Mouse (Mus musculus): ENCODE measurements around the gene Fam110c. TPM values are rescaled to one million over a fixed set of nuclear protein-coding genes. Genes with fewer than 3 reads are reported as not detected.
A peak's percentile ranks its signal among the peaks of the same experiment; 100 is the strongest.

Gene Fam110c
- polyA plus RNA-seq, 1 experiment from 2014 or later: 0.30 TPM

- Histone ChIP-seq H3K4me1 (no peaks in the 10 kb centered on the region), H3K9me3 (replicated peaks) (no peaks in the 10 kb centered on the region), H3K4me3 (no peak overlapping the region), H3K27me3 (ENCODE audit: low read depth, poor library complexity, severe bottlenecking) (peaks cover 21% of the 10 kb centered on the region), H3K27ac (replicated peaks) (no peak overlapping the region), H3K36me3 (no peaks in the 10 kb centered on the region)
- no peak for DNase-seq (ENCODE audit: low spot score)
- 90% methylated on average over 6 of the region's 6 CpGs for WGBS
Measured at GRCm38 (mm10) chr12:31080890-31081554, 7.4 kb downstream of the Fam110c start.

GRCm38 (mm10) chr12:31083007-31083406 is 9.3 kb downstream of the Fam110c start:
- whole genome bisulfite sequencing: 81% methylated on average over 4 of the region's 4 CpGs

DNA sequence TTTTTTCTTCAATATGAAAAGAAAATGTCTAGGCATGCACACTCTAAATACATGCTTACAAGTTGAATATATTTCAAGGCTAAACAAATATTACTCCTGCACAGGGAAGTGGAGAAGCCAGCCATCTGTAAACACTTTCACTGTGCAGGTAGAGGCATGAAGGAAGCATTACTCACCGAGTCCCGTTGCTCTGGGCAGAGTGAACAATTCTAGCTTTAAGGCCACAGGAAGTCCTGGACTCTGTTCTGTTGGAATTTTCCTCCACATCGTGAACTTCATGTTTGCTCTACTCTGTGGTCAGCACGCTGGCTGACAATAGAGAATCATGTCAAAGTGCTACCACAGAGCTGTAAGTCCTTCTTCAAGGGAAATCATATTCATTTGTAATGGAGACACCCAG is 9.7 kb downstream of the Fam110c start:
- no peak overlapping the region for H3K27ac ChIP-seq (replicated peaks)
- no peak for DNase-seq (ENCODE audit: low spot score)
- no peaks in the 10 kb centered on the region for H3K36me3 ChIP-seq
- no peaks in the 10 kb centered on the region for H3K4me1 ChIP-seq
- no peak overlapping the region for H3K4me3 ChIP-seq
- no peaks in the 10 kb centered on the region for H3K27me3 ChIP-seq (ENCODE audit: low read depth, poor library complexity, severe bottlenecking)
- 90% methylated on average over 4 of the region's 4 CpGs for WGBS
- no peaks in the 10 kb centered on the region for H3K9me3 ChIP-seq (replicated peaks)

More at GRCm38 (mm10) chr12:31083007-31083406, 9.3 kb downstream of the Fam110c start:
- Histone ChIP-seq H3K9me3 (replicated peaks) (no peaks in the 10 kb centered on the region), H3K4me3 (no peak overlapping the region), H3K36me3 (no peaks in the 10 kb centered on the region), H3K27ac (replicated peaks) (no peak overlapping the region), H3K4me1 (no peaks in the 10 kb centered on the region), H3K27me3 (ENCODE audit: low read depth, poor library complexity, severe bottlenecking) (0 out of 2 replicates have a peak, but pooled peaks cover 3% of the 10 kb centered on the region)
- DNase-seq (ENCODE audit: low spot score): no peak

GRCm38 (mm10) chr12:31087060-31087459 is 13.4 kb downstream of the Fam110c start:
- peaks cover 5% of the 10 kb centered on the region; the same call in 1 of the 2 replicates for H3K4me1 ChIP-seq
- 85% methylated on average over 4 of the region's 4 CpGs for WGBS
- no peak overlapping the region for H3K27ac ChIP-seq (replicated peaks)
- DNase-seq (ENCODE audit: low spot score): no peak
- H3K36me3 ChIP-seq: no peaks in the 10 kb centered on the region
- no peaks in the 10 kb centered on the region for H3K9me3 ChIP-seq (replicated peaks)
- no peak overlapping the region for H3K4me3 ChIP-seq
- no peaks in the 10 kb centered on the region for H3K27me3 ChIP-seq (ENCODE audit: low read depth, poor library complexity, severe bottlenecking)

GRCm38 (mm10) chr12:31090401-31090800 is 16.7 kb downstream of the Fam110c start:
- Histone ChIP-seq H3K9me3 (replicated peaks) (no peaks in the 10 kb centered on the region), H3K4me1 (peaks cover 5% of the 10 kb centered on the region; the same call in 1 of the 2 replicates), H3K27ac (replicated peaks) (no peak overlapping the region; the same call in 1 of the 2 replicates), H3K4me3 (no peak overlapping the region), H3K36me3 (no peaks in the 10 kb centered on the region), H3K27me3 (ENCODE audit: low read depth, poor library complexity, severe bottlenecking) (no peaks in the 10 kb centered on the region)
- no peak for DNase-seq (ENCODE audit: low spot score)
- WGBS: 23% methylated on average over 6 of the region's 6 CpGs

DNA sequence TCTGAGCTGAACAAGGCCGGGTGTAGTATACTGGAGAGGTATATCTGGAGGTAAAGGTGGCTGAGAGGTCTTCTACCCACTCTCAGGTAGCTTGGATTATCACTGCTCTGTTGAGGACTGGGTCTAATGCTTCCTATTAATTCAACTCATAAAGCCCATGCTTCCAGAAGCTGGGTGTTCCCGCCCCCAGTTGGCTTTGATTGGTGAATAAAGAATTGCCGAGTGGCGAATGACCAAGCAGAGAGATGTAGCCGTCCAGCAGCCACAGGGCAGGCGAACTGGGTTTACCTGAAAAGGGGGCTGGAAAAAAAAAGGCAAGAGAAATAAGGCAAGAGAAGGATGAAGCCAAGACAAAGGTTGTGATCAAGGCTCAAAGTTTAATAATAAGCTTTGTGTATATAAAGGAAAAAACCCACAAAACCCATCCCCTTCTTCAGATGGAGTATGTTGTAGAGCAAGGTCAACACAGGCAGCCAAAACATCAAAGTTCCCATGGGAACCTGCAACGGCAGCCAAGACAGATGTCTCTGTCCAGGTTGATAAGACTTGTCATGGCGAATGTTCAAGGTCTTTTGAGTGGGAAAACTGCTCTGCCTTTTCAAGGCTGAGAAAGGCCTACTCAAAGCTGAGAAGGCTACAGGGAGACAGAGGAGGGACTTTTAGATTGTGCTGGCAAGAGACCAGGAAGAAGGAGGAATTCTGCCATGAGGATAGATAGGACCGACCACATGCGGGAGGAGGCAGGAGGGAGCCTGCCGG is 17.4 kb downstream of the Fam110c start:
- no peak for DNase-seq (ENCODE audit: low spot score)
- Histone ChIP-seq H3K4me1 (peaks cover 5% of the 10 kb centered on the region; the same call in 1 of the 2 replicates), H3K27me3 (ENCODE audit: low read depth, poor library complexity, severe bottlenecking) (no peaks in the 10 kb centered on the region), H3K27ac (replicated peaks) (no peak overlapping the region), H3K36me3 (no peaks in the 10 kb centered on the region), H3K9me3 (replicated peaks) (no peaks in the 10 kb centered on the region), H3K4me3 (no peak overlapping the region)
- WGBS: 82% methylated on average over 11 of the region's 11 CpGs

GRCm38 (mm10) chr12:31092481-31092880 is 18.8 kb downstream of the Fam110c start:
- no peaks in the 10 kb centered on the region for H3K9me3 ChIP-seq (replicated peaks)
- peaks cover 5% of the 10 kb centered on the region; the same call in 1 of the 2 replicates for H3K4me1 ChIP-seq
- no peak overlapping the region for H3K27ac ChIP-seq (replicated peaks)
- 13% methylated on average over 5 of the region's 5 CpGs for WGBS
- H3K27me3 ChIP-seq (ENCODE audit: low read depth, poor library complexity, severe bottlenecking): no peaks in the 10 kb centered on the region
- no peak for DNase-seq (ENCODE audit: low spot score)
- no peaks in the 10 kb centered on the region for H3K36me3 ChIP-seq
- H3K4me3 ChIP-seq: no peak overlapping the region

DNA sequence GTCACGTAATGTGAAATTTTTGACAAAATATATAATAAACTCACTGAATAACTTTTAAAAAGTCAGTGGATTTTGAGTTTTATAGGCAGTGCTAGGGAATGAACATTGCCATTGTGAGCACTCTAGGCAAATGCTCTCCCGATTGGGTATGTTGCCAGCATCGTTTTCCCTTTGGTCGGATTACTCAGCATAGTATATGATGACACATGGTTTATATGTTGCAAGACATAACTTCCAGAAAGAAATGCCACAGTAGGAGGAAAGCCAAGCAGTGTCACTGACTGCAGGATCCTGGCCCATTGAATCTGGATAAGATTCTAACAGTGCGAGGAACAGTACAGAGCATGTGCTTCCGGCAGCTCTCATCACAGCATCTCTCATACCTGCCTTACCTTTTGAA is 23.5 kb downstream of the Fam110c start:
- no peak overlapping the region for H3K27ac ChIP-seq (replicated peaks)
- no peaks in the 10 kb centered on the region for H3K36me3 ChIP-seq
- H3K4me3 ChIP-seq: no peak overlapping the region
- no peaks in the 10 kb centered on the region for H3K4me1 ChIP-seq
- 93% methylated on average over 6 of the region's 6 CpGs for WGBS
- H3K9me3 ChIP-seq (replicated peaks): no peaks in the 10 kb centered on the region
- no peaks in the 10 kb centered on the region for H3K27me3 ChIP-seq (ENCODE audit: low read depth, poor library complexity, severe bottlenecking)
- no peak for DNase-seq (ENCODE audit: low spot score)

GRCm38 (mm10) chr12:31101190-31101589 is 27.5 kb downstream of the Fam110c start:
- Histone ChIP-seq H3K9me3 (replicated peaks) (no peaks in the 10 kb centered on the region), H3K27ac (replicated peaks) (no peak overlapping the region), H3K27me3 (ENCODE audit: low read depth, poor library complexity, severe bottlenecking) (no peaks in the 10 kb centered on the region), H3K36me3 (no peaks in the 10 kb centered on the region), H3K4me3 (no peak overlapping the region), H3K4me1 (no peaks in the 10 kb centered on the region)
- WGBS: 94% methylated on average over 4 of the region's 4 CpGs
- DNase-seq (ENCODE audit: low spot score): no peak

GRCm38 (mm10) chr12:31101821-31102220 is 28.2 kb downstream of the Fam110c start:
- H3K27me3 ChIP-seq (ENCODE audit: low read depth, poor library complexity, severe bottlenecking): no peaks in the 10 kb centered on the region
- H3K9me3 ChIP-seq (replicated peaks): no peaks in the 10 kb centered on the region
- 94% methylated on average over 4 of the region's 4 CpGs for WGBS
- no peaks in the 10 kb centered on the region for H3K4me1 ChIP-seq
- no peak overlapping the region for H3K4me3 ChIP-seq
- DNase-seq (ENCODE audit: low spot score): no peak
- no peak overlapping the region for H3K27ac ChIP-seq (replicated peaks)
- H3K36me3 ChIP-seq: no peaks in the 10 kb centered on the region

- H3K27me3 ChIP-seq (ENCODE audit: low read depth, poor library complexity, severe bottlenecking): no peaks in the 10 kb centered on the region
- H3K4me3 ChIP-seq: no peak overlapping the region
- no peaks in the 10 kb centered on the region for H3K9me3 ChIP-seq (replicated peaks)
- H3K36me3 ChIP-seq: no peaks in the 10 kb centered on the region
- H3K4me1 ChIP-seq: no peaks in the 10 kb centered on the region
- 20% methylated on average over 8 of the region's 8 CpGs for WGBS
- DNase-seq (ENCODE audit: low spot score): peak; percentile 61
- H3K27ac ChIP-seq (replicated peaks): no peak overlapping the region
Measured at GRCm38 (mm10) chr12:31116005-31116466, 42.4 kb downstream of the Fam110c start.

DNA sequence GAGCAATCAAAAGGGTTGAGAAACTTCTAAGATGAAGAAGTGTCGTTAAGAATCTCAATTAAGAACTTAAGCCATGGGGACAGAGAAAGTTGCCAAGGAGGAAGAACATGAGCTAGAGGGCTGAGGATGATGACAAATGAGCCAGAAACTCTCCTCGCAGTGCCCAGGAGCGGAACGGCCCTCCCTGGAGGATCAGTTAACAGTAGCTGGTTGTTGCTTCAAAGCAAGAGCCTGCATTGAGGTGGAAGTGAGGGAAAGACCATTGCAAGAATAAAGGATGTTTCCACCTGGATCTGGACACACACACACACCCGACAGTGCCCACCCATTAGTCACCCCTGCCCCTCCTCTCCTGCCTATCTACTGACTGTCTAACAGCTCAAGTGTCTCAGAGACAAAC is 46.9 kb downstream of the Fam110c start:
- no peak overlapping the region for H3K27ac ChIP-seq (replicated peaks)
- no peaks in the 10 kb centered on the region for H3K4me1 ChIP-seq
- DNase-seq (ENCODE audit: low spot score): no peak
- WGBS: 87% methylated on average over 5 of the region's 5 CpGs
- H3K36me3 ChIP-seq: no peaks in the 10 kb centered on the region
- H3K27me3 ChIP-seq (ENCODE audit: low read depth, poor library complexity, severe bottlenecking): no peaks in the 10 kb centered on the region
- no peak overlapping the region for H3K4me3 ChIP-seq
- H3K9me3 ChIP-seq (replicated peaks): no peaks in the 10 kb centered on the region

Measured in midbrain, embryonic 10.5 days (tissue).